Mouse (Mus musculus) E14TG2a.4 (cell line): Measurements from ENCODE around the gene St6gal2.

Experiments
- CTCF ChIP-seq: conservative IDR thresholded peaks from 2 replicates; pipeline ENCODE4 v1.5.1; 2014; ENCODE audit warnings: low read length
- NANOG ChIP-seq: IDR thresholded peaks from 2 replicates; pipeline ENCODE4 v1.6.1; 2014; ENCODE audit warnings: borderline replicate concordance, low read length, mixed read lengths

DNA sequence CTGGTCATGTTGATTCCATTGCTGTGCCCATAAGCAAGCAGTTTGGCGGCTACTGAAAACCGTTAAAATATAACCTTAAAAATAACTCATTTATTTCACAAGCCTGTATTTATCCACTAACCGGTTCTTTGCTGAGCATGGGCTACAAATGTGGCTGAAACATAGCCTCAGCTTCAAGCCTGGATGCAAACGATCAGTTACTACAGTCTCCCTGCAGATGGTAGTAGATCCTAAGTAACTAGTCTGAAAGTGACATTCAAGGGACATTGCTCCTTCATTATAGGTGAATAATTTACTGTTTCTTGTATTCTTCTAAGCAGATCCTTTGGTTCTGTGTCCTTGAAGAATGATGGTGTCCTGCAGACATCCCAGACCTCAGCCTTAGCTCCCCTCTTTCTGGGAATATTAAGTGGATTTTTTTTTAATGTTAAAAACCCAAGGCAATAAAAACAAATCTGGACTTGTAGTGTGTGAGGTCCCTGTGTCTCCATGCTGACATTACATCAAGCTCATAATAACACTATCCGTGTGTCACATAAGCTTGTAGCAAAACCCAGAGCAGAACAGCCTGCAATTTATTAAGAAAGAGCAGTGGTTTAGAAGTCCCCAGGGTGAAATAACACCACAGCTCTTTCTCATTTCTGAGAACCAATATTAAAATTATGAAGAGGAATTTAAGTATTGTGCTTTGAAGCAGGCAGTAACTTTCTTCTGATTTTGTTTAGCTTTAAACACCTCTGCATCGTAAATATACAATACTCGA lies 39.1 kb downstream of the St6gal2 start:
- no peak for TF ChIP-seq CTCF
- TF ChIP-seq NANOG = no peak
